In genomic region chr13:43385321-43385720, GRCm38 (mm10) we compare ENCODE assay signal across 31 mouse cellular contexts.
"Had no signal": no experiment of that assay in that cellular context is flagged by ENCODE, and none has a peak within 500 bp of the region (broad histone marks: within the 10 kb centered on the region; RNA-seq: fewer than 3 reads in every experiment).

No protein-coding gene starts in this region.

- H3K36me3 ChIP-seq: midbrain, embryonic 15.5 days had no signal

- H3K27me3 ChIP-seq: limb, embryonic 12.5 days; limb, embryonic 13.5 days; limb, embryonic 15.5 days; liver, embryonic 12.5 days; liver, embryonic 13.5 days; liver, embryonic 15.5 days; lung, embryonic 15.5 days; megakaryocyte, embryonic 14.5 days; midbrain, embryonic 12.5 days; midbrain, embryonic 13.5 days; midbrain, embryonic 15.5 days had no signal

- H3K4me1 ChIP-seq: limb, embryonic 10.5 days; limb, embryonic 12.5 days; limb, embryonic 13.5 days; limb, embryonic 15.5 days; liver, embryonic 12.5 days; liver, embryonic 13.5 days; liver, embryonic 15.5 days; lung, embryonic 15.5 days; midbrain, embryonic 10.5 days; midbrain, embryonic 12.5 days; midbrain, embryonic 13.5 days; midbrain, embryonic 15.5 days had no signal

- DNase-seq: left cerebral cortex, postnatal 4 days; liver; liver, embryonic 13.5 days; liver, postnatal 0 days; lung, adult 18-20 months; lung, adult 2 months; lung, embryonic 14.5 days; lung, postnatal 10 days; lung, postnatal 14 days; lung, postnatal 36 days; lung, postnatal 4 days; midbrain, embryonic 14.5 days had no signal

- H3K27ac ChIP-seq: limb, embryonic 10.5 days; limb, embryonic 12.5 days; limb, embryonic 13.5 days; limb, embryonic 15.5 days; liver, embryonic 12.5 days; liver, embryonic 13.5 days; liver, embryonic 14.5 days; liver, embryonic 15.5 days; lung, embryonic 15.5 days; macrophage; midbrain, embryonic 10.5 days; midbrain, embryonic 12.5 days; midbrain, embryonic 13.5 days; midbrain, embryonic 15.5 days had no signal

- H3K4me3 ChIP-seq: limb, embryonic 10.5 days; limb, embryonic 12.5 days; limb, embryonic 13.5 days; limb, embryonic 15.5 days; liver, embryonic 12.5 days; liver, embryonic 13.5 days; liver, embryonic 15.5 days; lung, embryonic 15.5 days; megakaryocyte, embryonic 14.5 days; midbrain, embryonic 10.5 days; midbrain, embryonic 12.5 days; midbrain, embryonic 13.5 days; midbrain, embryonic 15.5 days; myocyte had no signal

- H3K4me2 ChIP-seq: limb, embryonic 12.5 days; limb, embryonic 13.5 days; limb, embryonic 15.5 days; liver, embryonic 11.5 days; liver, embryonic 12.5 days; liver, embryonic 13.5 days; liver, embryonic 15.5 days; lung, embryonic 14.5 days; lung, embryonic 15.5 days; midbrain, embryonic 11.5 days; midbrain, embryonic 12.5 days; midbrain, embryonic 13.5 days; midbrain, embryonic 15.5 days had no signal

- ATAC-seq: liver, embryonic 12.5 days; liver, postnatal 0 days; lung, postnatal 0 days; midbrain, embryonic 13.5 days; midbrain, embryonic 15.5 days; midbrain, embryonic 16.5 days had no signal

- H3K9me3 ChIP-seq: limb, embryonic 10.5 days; limb, embryonic 13.5 days; limb, embryonic 15.5 days; liver, embryonic 12.5 days; liver, embryonic 13.5 days; liver, embryonic 15.5 days; lung, embryonic 15.5 days; midbrain, embryonic 12.5 days; midbrain, embryonic 13.5 days; midbrain, embryonic 15.5 days had no signal

- H3K9ac ChIP-seq: limb, embryonic 12.5 days; limb, embryonic 13.5 days; limb, embryonic 15.5 days; liver, embryonic 12.5 days; liver, embryonic 13.5 days; liver, embryonic 14.5 days; liver, embryonic 15.5 days; liver, postnatal 0 days; lung, embryonic 14.5 days; lung, embryonic 15.5 days; midbrain, embryonic 12.5 days; midbrain, embryonic 13.5 days; midbrain, embryonic 15.5 days had no signal
